Mouse (Mus musculus) myocyte (in vitro differentiated cells): Measurements from ENCODE around the gene Wt1.

ENCODE experiments used
- CEBPB ChIP-seq: IDR thresholded peaks from 2 replicates; pipeline ENCODE4 v1.6.1; 2011; ENCODE audit warnings: mild to moderate bottlenecking, moderate library complexity; ENCODE audit not compliant: poor library complexity, insufficient read depth, severe bottlenecking
- MAX ChIP-seq: IDR thresholded peaks from one replicate; pipeline ENCODE4 v1.6.1; 2011; ENCODE audit warnings: low read depth, mild to moderate bottlenecking, control low read depth
- MYOD1 ChIP-seq, 3 experiments: IDR thresholded peaks; one replicate each; pipeline ENCODE4 v1.6.1; 2011; ENCODE audit warnings: control low read depth in 2 of 3, low read depth in 2 of 3, mild to moderate bottlenecking in 2 of 3, moderate library complexity in 1 of 3; ENCODE audit not compliant: insufficient read length in 2 of 3, control insufficient read depth in 1 of 3
- MYOG ChIP-seq, 3 experiments: IDR thresholded peaks; one replicate each; pipeline ENCODE4 v1.6.1; 2011; ENCODE audit warnings: control low read depth in 2 of 3, low read depth in 2 of 3, mild to moderate bottlenecking in 2 of 3; ENCODE audit not compliant: insufficient read length in 2 of 3, control insufficient read depth in 1 of 3, insufficient read depth in 1 of 3
- POLR2A ChIP-seq: IDR thresholded peaks from one replicate; pipeline ENCODE4 v1.6.1; 2011; ENCODE audit warnings: low read depth, mild to moderate bottlenecking, control low read depth, moderate library complexity; ENCODE audit not compliant: insufficient read length
- POLR2AphosphoS2 ChIP-seq: IDR thresholded peaks from one replicate; pipeline ENCODE4 v1.6.1; 2011; ENCODE audit warnings: low read depth, control low read depth; ENCODE audit not compliant: insufficient read length
- SRF ChIP-seq: IDR thresholded peaks from one replicate; pipeline ENCODE4 v1.6.1; 2011; ENCODE audit warnings: low read depth; ENCODE audit not compliant: control insufficient read depth, insufficient read length
- TCF12 ChIP-seq: IDR thresholded peaks from one replicate; pipeline ENCODE4 v1.6.1; 2011; ENCODE audit warnings: mild to moderate bottlenecking, control low read depth; ENCODE audit not compliant: poor library complexity, insufficient read depth, severe bottlenecking
- TCF3 ChIP-seq: IDR thresholded peaks from one replicate; pipeline ENCODE4 v1.6.1; 2011; ENCODE audit warnings: low read depth, control low read depth; ENCODE audit not compliant: insufficient read length
- USF1 ChIP-seq: IDR thresholded peaks from one replicate; pipeline ENCODE4 v1.6.1; 2011; ENCODE audit warnings: low read depth, mild to moderate bottlenecking, control low read depth, moderate library complexity

- TF ChIP-seq MYOG (IDR thresholded peaks at IDR 0.05; ENCODE audit: control insufficient read depth in 1 of 3, insufficient read depth in 1 of 3, insufficient read length in 2 of 3, low read depth in 2 of 3) = no peak
- TF ChIP-seq POLR2AphosphoS2 = no peak
- TF ChIP-seq POLR2A = no peak
- no peak for TF ChIP-seq CEBPB
- TF ChIP-seq TCF12 = no peak
- TF ChIP-seq MAX = no peak
- TF ChIP-seq USF1 = no peak
- TF ChIP-seq MYOD1 (IDR thresholded peaks at IDR 0.05; ENCODE audit: control insufficient read depth in 1 of 3, insufficient read length in 2 of 3, low read depth in 2 of 3) = no peak
- no peak for TF ChIP-seq TCF3
- no peak for TF ChIP-seq SRF
These were observed 1.9 kb upstream of the Wt1 start for GRCm38 (mm10) chr2:105124391-105124790.
